Mouse (Mus musculus) liver, postnatal 0 days (tissue): ENCODE measurements around the gene Aplnr.

Experiments
- CTCF ChIP-seq: sonication (generic); IDR thresholded peaks from 2 replicates; pipeline ENCODE4 v1.5.1; 2016; ENCODE audit warnings: antibody characterized with exemption, low read depth
- EP300 ChIP-seq: IDR thresholded peaks from 2 replicates; pipeline ENCODE4 v1.6.1; 2016; ENCODE audit warnings: antibody characterized with exemption, low read depth, mild to moderate bottlenecking

DNA sequence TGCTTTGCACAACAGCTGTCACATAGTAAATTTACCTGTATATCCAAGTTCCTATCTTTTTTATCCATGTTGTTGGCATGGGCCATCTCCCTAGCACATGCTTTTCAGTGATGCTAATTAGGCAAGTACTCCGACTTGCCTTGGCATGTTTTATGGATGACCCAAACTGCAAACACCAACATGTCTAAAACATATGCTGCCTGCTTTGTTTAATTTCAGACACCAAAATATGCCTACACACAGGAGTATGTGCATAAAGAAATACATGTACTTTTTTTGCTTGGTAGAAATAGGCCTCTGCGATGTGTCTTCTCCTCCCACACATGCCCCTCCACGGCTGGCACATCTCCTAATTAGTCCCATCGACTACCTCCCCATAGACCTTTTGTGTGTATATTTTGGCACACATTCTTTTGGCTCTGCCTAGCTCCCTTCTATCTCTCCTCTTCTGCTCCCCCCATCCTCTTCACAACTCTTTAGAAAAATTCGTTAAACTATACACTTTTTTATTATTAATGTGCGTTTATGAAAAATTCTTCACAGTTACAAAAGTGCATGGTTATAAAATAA, 51.6 kb downstream of the Aplnr start:
- TF ChIP-seq CTCF (no peak), EP300 (no peak)
